Mouse (Mus musculus): ENCODE measurements around the gene Gm4791.

The Gm4791 gene

GRCm38 (mm10) chr9:46998338-46998791 lies at the start of gene Gm4791:
Gene Gm4791, plus strand, starts transcription at chr9:46998741.
- DNase-seq (ENCODE audit: low spot score in 2 of 2): no peak

DNA sequence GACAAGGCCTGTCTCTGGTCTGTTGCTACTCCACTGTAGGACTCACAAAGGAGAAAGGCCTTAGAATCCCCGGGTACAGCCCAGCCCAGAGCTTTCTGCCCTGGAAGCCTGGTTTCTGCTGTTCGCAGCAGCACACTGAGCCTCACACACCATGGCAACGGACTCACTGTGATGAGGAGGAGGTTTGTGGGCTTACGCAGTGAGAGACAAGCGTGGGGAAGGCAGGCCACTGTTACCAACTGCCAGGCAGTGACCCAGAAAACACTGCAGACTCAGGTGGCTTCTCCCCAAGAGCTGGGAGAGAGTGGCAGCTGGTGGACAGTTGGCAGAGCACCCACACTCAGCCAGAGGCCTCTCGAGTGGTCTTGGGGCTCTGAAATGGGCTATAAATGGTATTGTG lies 42.3 kb upstream of the Gm4791 start:
- peak; percentile 57 to 70 for DNase-seq (ENCODE audit: low spot score in 2 of 2)

DNA sequence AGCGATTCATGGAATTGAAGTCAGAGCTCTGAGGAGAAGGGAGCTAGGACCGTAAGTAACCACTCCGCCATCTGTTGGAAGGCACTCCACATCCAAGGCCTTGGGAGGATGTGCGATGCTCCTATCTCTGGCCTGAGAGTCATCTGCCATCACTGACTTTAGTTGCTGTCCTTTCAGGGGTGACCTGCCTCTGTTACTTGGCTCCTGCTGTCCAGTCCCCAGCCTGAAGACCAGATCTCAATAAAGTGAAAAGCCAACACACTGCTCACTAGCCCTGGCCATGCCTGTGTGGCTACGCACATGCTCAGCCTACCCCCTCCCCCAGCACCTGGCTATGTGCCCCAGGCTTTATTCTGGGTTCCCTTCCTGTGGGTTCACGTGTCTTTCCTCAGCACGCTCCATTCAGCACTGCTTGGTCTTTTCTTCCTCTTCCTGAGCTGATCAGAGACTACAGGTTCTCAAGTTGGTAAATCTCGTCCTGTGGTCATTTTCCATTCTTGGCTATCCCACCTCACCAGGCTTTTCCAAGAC lies 41.1 kb upstream of the Gm4791 start:
- no peak for DNase-seq (ENCODE audit: low spot score in 2 of 2)

DNA sequence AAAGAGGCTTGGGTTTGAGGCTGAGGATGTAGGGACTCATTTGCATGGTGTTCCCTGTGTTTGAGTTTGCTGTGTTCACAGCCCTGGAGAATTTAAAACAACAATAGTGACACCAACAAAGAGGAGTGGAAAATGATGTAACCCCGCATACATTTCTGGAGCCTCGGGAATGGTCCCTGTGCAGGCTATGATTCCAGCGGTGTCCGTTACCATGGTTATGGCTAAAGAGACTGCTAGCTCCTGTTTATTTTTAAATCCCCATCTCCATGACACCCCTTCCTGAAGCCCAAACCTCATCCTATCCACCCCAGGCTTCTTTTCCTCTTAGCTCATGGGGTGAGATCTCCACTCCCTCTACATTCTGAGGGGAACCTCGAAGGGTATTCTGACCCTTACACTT lies 32.5 kb upstream of the Gm4791 start:
- DNase-seq (ENCODE audit: low spot score in 2 of 2): peak in 1 of 2 experiments; percentile 41

DNA sequence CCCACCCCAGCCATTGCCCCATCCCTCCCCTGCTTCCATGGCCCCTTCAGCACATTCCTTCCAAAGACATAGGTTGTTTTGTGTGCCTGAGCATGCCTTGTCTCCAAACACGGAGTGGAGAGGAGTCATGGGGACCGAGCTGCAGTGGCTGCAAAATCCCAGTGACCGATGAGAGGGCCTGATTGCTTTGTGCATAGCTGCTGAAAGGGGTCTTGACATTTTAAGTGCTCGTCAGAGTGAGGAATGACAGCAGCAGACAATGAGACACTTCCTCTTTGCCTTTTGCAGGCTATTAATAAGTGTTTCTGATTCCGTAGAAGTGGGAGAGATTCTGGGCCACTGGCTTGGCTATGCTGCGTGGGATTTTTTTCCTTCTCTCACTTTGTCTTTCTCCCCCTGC lies 29.6 kb upstream of the Gm4791 start:
- DNase-seq (ENCODE audit: low spot score in 2 of 2): no peak

- no peak for DNase-seq (ENCODE audit: low spot score in 2 of 2)
Observed at GRCm38 (mm10) chr9:46969406-46969805, 29.1 kb upstream of the Gm4791 start.

GRCm38 (mm10) chr9:46978806-46979205 lies 19.7 kb upstream of the Gm4791 start:
- no peak for DNase-seq (ENCODE audit: low spot score in 2 of 2)

- no peak for DNase-seq (ENCODE audit: low spot score in 2 of 2)
Observed at GRCm38 (mm10) chr9:46980111-46980510, 18.4 kb upstream of the Gm4791 start.

GRCm38 (mm10) chr9:46983471-46983870 lies 15.1 kb upstream of the Gm4791 start:
- peak in 1 of 2 experiments; percentile 18 for DNase-seq (ENCODE audit: low spot score in 2 of 2)

DNA sequence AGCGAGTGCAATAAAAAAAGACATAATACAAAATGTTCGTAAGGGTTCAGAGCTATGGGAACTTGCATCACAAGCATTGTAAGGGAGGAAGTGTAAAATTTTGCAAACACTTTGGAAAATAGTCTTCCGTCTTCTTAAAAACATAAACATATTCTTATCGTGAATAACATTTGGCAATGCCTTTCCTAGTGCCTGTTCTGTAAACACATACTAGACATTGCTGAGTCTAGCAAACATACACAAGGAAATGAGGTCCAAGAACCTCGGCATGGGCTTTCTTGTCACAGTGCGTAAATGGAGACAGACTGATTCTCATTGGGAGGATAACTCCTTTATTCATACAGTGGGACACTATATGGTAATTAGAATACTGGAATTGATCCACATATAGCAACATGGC lies 43.0 kb downstream of the Gm4791 start:
- no peak for DNase-seq (ENCODE audit: low spot score in 2 of 2)

All from frontal cortex, postnatal 36 days (tissue).